Mouse (Mus musculus) stomach, postnatal 0 days (tissue): ENCODE data around the gene Cdk11b.

Experiments used
- CTCF ChIP-seq: IDR thresholded peaks from 2 replicates; pipeline ENCODE4 v1.5.1; 2016; ENCODE audit warnings: antibody characterized with exemption, low read depth, mild to moderate bottlenecking, moderate library complexity
- EP300 ChIP-seq: optimal IDR thresholded peaks from 2 replicates; pipeline ENCODE3; 2016; ENCODE audit warnings: antibody characterized with exemption

DNA sequence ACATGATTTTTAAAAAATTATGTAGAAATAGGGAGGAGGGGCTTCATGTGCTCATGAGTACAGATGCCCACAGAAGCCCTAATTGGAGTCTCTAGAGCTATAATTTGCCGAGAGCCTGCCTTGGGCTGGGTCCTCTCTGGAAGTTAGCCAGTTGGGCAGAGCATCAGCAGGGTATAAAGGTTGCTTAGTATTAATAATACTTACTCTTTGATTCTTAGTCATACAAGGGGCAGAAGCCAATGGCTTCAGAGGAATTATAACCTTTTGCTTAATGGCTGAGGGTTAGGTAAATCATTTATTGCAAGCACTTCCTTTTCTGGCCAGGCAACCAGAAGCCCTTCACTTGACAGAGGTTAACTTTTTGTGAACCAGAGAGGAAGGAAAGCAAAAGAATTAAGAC lies 18.9 kb downstream of the Cdk11b start:
- no peak for TF ChIP-seq CTCF
- TF ChIP-seq EP300 = no peak
